Comparison of ENCODE assay signal across 8 mouse cellular contexts in genomic region chr11:36036061-36036695, GRCm38 (mm10). TPM values are rescaled to one million over a fixed set of nuclear protein-coding genes. Genes with fewer than 3 reads are reported as not detected.
DNase-seq lines count a peak whose midpoint lies in the region; ATAC-seq and TF ChIP-seq lines count a peak whose summit lies in the region.

No protein-coding gene starts in this region.

- H3K9me3 ChIP-seq in forebrain, embryonic 15.5 days = no peaks in the 10 kb centered on the region

- H3K4me3 ChIP-seq in forebrain, embryonic 15.5 days = no peak overlapping the region
- no peak overlapping the region for H3K4me3 ChIP-seq in layer of hippocampus, adult 2 months

- 35% methylated on average over 7 of the region's 7 CpGs for WGBS in forebrain, embryonic 15.5 days

- TF ChIP-seq CTCF in layer of hippocampus, adult 2 months (conservative IDR thresholded peaks at IDR 0.05) = peak; percentile 34

- peaks cover 41% of the 10 kb centered on the region for H3K4me1 ChIP-seq in forebrain, embryonic 15.5 days

- H3K27me3 ChIP-seq in forebrain, embryonic 15.5 days = no peaks in the 10 kb centered on the region

- H3K4me2 ChIP-seq in forebrain, embryonic 15.5 days (replicated peaks) = no peak overlapping the region

- peak overlapping the region; percentile 33; the same call in 1 of the 2 replicates for H3K27ac ChIP-seq in forebrain, embryonic 15.5 days (replicated peaks)
- peak overlapping the region; percentile 67 for H3K27ac ChIP-seq in layer of hippocampus, adult 2 months

- peak; percentile 65 for DNase-seq in 3134 (ENCODE audit: extremely low read depth, insufficient read length, low spot score)
- DNase-seq in adrenal gland, postnatal 4 days (ENCODE audit: low spot score in 2 of 2) = peak; percentile 51 to 75
- peak; percentile 85 for DNase-seq in heart, postnatal 4 days
- DNase-seq in layer of hippocampus, adult 2 months (ENCODE audit: low spot score in 2 of 2) = peak; percentile 70 to 85
- DNase-seq in lung, postnatal 14 days = peak; percentile 82
- peak; percentile 67 for DNase-seq in right cerebral cortex, postnatal 25 days
- DNase-seq in thymus, postnatal 10 days (ENCODE audit: low spot score in 2 of 2) = no peak

- H3K36me3 ChIP-seq in forebrain, embryonic 15.5 days = 0 out of 2 replicates have a peak, but pooled peaks cover 3% of the 10 kb centered on the region

- no peak overlapping the region for H3K9ac ChIP-seq in forebrain, embryonic 15.5 days (replicated peaks)

- ATAC-seq in forebrain, embryonic 15.5 days (replicated peaks) = peak; percentile 73

RNA-seq across cellular contexts. Expression of gene Wwc1, which starts 55.9 kb away (rescaled TPM):
- 10 to 100 TPM; 39.6 to 57.7 TPM for total RNA-seq in adrenal gland, postnatal 4 days (2021)
- polyA plus RNA-seq in forebrain, embryonic 15.5 days (2015; fragmentation: Nextera tagmentation; extraction: Ambion mirVana) = 15.6 and 22.2 TPM in 2 replicates
- total RNA-seq in heart, postnatal 4 days (2021) = 1 to 10 TPM; 3.5 to 5.0 TPM
- 100 to 1,000 TPM in 1 of 2 experiments, 10 to 100 TPM in 1; 99.6 to 107 TPM for total RNA-seq in layer of hippocampus, adult 2 months (2021)

Comparison
In these comparisons a context has a peak if more than half of its experiments do, and no peak if none do; other contexts are left out.
1. DNase-seq: peak in 3134 (single experiment), adrenal gland, postnatal 4 days (2 of 2), heart, postnatal 4 days (single experiment), layer of hippocampus, adult 2 months (2 of 2), lung, postnatal 14 days (single experiment) and right cerebral cortex, postnatal 25 days (single experiment); none in thymus, postnatal 10 days (0 of 2).
2. RNA of gene Wwc1, which starts 55.9 kb away (total RNA-seq): 99.6 to 107 TPM in layer of hippocampus, adult 2 months and 39.6 to 57.7 TPM in adrenal gland, postnatal 4 days; 3.5 to 5.0 TPM in heart, postnatal 4 days; every median in the first group is over 4 times any median in the second.